Mouse (Mus musculus) liver, adult (tissue): ENCODE results near the gene Gm11541.

Experiments used
- GATA4 ChIP-seq: IDR thresholded peaks from 2 replicates; pipeline ENCODE4 v1.6.1; 2014; ENCODE audit warnings: mild to moderate bottlenecking, low read length; ENCODE audit not compliant: insufficient replicate concordance

Gm11541 gene

DNA sequence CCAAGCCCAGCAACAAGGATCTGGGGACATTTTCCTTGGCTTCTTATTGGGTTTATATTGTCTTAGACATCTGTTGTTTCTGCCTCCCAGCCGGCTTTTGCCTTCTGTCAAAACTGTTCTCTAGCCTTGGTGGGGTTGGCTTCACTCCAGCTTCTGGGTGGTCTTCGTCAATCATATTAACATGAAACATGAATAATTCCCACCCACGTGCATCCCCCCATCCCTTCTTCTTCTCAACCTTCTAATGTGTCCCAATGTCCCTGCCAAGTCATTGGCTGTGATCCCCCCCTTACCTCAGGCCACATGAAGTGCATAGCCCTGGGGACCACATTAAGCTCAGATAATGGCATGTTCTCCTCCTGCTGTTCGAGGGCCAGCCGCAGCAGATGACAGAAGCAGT lies at the start of gene Gm11541:
Gene Gm11541, minus strand, starts transcription at position 28 of the 400 bp plus-strand sequence.
- TF ChIP-seq GATA4 = no peak

DNA sequence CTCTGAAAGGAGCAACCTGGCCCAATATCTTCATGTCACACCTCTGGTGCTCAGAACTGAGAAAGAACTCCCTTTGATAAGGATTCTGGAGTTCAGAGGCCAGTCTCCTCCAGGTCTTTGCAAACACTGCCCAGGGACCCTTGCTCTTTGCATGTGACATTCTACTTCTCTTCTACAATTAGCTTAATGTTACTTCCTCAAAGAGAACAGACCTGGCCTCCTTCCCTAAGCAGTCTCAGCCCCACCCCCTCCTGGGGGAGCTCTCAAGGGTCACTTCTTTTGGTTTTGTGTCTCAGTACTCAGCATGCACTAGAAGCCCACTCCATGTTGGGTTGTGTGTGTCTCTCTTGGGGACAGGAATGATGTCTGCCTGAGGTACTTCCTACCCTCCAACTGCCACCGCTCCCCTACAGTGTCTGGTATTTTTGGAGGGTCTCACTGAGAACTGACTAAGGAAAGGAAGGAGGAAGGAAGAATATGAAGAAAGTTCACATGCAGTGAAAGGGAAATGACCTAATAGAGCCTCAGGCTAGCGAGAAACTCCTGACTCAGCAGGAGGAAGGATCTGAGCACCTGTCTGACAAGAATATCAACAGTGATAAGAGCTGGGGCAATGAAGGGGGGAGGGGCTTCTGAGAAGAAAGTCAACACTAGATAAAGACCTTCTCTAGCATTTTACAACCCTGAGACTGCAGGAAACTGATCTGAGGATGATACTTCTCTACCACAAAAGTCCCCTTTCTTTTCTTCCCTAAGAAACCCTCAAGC lies 48.8 kb upstream of the Gm11541 start:
- TF ChIP-seq GATA4 = no peak

DNA sequence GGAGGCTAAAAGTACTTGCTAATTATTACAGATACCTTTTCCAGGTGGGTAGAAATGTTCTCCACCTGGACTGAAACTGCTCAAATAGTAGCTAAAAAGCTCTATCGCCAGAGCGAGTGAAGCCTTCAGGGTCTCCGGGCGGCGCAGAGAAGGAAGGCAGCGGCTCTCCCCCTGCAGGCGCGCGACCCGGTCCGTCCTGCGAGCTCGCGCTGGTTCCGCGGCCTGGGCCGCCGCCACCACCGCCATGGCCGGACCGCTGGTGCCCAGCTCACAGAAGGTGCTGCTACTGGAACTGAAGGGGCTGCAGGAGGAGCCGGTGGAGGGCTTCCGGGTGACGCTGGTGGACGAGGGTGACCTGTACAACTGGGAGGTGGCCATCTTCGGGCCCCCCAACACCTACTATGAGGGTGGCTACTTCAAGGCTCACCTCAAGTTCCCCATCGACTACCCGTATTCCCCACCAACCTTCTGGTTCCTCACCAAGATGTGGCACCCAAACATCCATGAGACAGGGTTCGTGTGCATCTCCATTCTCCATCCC lies 37.5 kb upstream of the Gm11541 start, which contains the start of gene Cdc34b:
Gene Cdc34b, plus strand, starts transcription at position 51 of the 541 bp plus-strand sequence.
- TF ChIP-seq GATA4 = no peak

DNA sequence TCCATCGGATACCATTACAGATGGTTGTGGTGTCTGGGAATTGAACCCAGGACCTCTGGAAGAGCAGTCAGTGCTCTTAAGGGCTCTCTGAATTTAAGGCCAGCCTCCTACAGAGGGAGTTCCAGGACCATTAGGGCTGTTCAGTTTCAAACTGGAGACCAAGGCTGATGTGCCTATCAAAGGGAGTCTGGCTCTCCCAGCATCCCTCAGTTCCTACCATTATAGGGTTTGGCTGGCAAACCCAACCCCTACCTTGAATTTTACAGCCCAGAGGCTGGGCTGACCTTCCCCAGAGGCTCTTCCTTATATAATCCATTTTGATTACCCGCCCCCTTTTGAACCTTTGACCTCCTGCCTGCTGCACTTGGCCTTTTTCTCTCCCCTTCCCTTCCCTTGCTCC lies 31.4 kb upstream of the Gm11541 start:
- no peak for TF ChIP-seq GATA4

DNA sequence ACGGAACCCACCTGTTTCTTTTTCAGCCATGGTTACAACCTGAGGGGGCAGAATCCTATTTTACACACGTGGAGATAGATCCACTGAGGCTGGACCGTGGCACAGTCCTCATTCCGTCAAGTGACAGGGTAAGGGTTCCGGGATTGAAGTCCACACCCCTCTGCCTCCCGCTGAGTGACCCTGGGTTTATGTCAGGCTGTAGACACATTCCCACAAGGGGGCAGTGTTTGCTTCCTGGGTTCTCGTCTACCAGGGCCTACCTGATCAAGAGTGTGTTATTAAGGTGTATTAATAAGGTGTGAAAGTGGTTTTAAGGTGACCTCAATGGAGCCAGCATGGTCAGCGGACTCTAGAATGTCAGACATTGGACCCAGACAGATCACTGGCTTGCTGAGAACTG lies 28.5 kb upstream of the Gm11541 start:
- TF ChIP-seq GATA4 = no peak

DNA sequence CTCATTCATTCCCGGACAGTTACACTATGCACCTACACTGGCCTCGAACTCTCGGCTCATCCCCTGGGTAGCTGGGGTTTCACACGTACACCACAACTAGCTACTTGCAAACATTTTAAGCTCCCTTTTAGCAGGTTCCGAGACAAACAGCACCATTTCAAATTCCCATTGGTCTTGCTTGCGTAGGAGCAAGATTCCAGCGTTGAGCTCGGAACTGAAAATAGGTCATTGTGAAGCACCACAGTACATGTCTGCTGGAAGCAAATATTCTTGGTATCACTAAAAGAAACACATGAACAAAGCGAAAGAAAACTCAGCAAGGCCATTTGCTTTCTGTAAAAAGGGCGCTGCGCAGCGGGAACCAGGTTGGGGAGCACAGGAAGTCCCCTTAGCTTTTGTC lies 26.9 kb upstream of the Gm11541 start:
- TF ChIP-seq GATA4 = no peak

DNA sequence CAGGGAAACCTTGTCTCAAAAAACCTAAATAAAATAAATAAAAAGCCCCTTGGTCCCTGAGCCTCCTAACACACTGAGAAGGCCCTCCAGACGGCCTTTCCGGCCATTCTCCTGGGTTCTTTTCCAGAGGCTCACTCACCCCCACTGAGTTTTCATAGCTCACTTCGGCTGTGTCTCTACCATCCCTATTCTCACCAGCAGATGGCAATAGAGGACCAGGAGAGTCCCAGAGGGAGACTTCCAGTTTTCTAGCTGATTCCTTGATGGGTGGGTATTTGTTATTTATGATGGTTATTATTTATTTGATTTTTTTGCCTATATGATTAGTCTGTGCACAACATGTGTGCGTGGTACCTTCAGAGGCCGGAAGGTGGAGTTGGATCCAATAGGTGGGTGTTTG lies 26.0 kb upstream of the Gm11541 start:
- TF ChIP-seq GATA4 = no peak

DNA sequence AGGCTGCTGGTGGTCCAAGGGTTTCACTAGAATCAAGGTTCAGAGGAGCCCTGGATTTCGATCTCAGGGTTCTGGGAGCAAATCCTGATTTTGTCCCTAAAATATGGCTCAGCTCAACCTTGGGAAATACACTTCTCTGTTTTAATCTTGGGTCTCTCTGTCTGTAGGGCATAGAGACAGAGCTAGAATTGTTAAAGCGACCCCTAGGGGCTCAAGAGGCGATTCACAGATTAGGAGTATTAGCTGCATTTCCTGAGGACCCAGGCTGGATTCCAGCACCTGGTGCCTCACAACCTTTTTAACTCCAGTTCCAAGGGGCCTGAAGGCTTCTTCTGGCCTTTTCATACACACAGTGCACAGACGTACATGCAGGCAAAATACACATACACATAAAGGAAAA lies 25.3 kb upstream of the Gm11541 start:
- TF ChIP-seq GATA4 = no peak

DNA sequence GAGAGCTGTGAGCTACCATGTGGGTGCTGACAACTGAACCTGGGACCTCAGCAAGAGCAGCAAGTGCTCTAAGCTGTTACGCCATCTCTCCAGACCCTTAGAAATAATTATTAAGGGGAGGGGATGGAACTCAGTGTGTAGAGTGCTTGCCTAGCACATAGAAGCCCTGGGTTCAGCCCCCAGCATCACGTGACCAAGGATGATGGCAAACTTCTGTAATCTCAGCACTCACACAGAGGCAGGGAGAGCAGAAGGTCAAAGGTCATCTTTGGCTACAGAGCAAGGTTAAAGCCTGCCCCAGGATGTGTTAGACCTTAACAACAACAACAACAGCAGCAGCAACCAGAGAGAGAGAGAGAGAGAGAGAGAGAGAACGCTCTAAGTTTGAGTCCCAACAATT lies 24.2 kb upstream of the Gm11541 start:
- no peak for TF ChIP-seq GATA4

DNA sequence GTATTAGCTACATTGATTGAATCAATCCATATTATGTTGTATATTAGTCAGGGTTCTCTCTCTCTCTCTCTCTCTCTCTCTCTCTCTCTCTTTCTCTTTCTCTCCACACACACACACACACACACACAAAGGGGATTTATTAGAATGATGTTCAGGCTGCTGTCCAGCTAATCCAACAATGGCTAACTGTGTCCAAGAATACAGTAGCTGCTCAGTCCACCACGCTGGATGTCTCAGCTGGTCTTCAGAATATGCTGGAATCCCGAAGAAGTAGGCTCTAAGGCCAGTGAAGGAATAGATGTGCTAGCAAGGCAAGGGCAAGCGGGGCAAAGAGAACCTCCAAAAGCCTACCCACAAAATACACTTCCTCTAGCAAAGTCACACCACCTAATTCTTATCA lies 23.0 kb upstream of the Gm11541 start:
- TF ChIP-seq GATA4 = no peak

DNA sequence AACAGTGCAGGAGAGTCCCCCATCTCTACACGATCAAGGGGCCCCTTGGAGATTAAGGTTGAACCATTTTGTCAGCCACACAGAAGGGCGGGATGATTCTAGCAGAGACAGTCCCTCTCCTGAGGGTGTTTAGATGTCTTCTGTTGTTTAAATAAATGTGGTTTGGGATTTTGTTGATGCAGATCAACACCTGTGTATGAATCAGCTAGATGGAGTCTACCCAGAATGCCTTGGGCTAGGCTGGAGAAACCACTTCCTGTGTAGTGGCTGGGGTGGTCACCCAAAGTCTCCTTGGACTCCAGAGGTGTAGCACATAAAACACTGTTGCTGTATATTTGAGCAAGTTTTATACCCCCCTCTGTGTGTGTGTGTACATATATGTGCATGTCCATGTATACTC lies 14.9 kb upstream of the Gm11541 start:
- TF ChIP-seq GATA4 = no peak

DNA sequence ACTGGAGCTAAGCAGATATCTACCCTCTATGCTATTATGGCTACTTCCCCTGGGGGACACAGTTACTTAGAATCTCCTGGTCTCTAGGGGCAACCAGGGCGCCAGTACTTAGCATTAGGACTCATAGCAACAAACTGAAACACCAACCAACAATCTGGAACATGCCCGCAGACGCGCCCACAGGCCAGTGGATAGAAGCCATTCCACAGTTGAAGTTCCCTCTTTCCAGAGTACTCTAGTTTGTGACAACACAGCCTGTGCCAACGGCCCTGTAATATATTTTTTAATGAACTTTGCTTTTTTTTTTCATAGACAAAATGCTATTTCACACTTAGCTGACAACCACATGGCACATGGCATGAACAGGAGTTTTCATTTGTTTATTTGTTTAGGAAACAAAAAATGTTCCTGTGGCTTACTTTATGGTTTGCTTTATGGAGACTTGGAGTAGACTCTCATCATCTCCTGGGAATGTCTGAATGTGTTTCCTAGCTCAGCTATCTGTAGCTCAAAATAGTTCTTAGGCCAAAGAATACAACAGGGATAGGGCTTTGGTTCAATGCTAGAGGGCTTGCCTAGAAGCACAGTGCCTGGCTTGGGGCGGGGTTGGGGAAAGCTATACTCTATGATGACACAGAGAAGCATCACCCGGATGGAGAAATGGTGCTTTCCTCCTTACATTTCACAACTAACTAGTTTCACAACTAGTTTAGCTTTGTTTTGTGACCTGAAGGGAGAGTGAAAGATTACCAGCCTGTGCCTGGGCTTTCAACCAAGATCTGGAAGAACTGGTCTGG lies 14.0 kb upstream of the Gm11541 start:
- no peak for TF ChIP-seq GATA4

DNA sequence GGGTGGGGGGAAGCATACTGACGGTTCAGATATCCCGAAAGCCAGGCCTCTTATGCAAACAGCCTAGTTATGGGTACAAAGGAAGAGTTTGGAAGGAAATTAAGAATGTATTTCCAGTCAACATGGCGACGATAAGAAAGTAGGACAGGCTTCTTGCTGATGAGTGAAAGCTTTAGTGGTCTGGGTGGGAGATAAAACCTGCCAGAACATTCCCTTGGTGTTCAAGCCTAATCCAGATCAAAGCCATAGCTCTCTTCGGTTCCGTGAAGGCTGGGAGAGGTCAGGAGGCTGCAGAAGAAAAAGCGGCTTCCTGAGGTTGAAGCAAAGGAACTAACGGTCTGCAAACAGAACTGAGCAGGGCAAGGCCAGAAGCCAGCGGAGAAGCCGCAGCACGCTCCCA lies 12.9 kb upstream of the Gm11541 start:
- TF ChIP-seq GATA4 = no peak

DNA sequence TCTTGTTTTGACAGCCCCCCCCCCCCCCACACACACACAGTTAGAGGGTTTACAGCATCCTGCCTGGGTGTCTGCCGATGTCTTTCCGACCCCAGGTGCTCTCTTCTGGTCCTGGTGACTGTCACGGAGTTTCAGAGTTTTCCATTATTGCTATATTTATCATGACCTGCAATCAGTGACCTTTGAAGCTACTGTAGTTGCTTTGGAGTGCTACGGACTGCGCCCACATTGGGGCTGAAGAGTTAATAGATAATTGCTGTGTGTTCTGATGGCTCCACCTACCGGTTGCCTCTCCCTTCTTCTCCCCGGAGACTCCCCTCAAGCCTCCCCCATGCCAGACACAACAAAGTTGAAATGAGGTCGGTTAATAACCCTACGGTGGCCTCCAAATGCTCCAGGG lies 12.5 kb upstream of the Gm11541 start:
- TF ChIP-seq GATA4 = peak; percentile 55; the same call in 1 of the 2 replicates

DNA sequence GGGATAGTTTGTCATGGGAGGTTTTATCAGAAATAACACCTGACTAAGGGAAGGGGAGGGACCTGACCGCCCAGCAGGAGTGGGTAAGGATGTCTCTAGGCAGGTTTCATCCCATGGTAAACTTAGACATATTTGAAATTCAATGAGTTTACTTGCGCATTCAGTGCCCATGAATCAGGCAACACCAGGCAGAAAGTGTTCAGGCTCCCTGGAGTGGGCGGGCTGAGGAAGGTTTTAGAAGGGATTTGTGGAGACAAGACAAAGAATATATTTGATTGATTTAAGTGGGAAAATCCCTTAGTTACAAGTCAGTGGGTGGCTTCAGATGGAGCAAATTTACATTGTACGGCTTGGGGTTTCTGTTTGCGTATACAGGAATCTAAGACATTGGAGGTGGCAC lies 11.3 kb upstream of the Gm11541 start:
- TF ChIP-seq GATA4 = no peak

DNA sequence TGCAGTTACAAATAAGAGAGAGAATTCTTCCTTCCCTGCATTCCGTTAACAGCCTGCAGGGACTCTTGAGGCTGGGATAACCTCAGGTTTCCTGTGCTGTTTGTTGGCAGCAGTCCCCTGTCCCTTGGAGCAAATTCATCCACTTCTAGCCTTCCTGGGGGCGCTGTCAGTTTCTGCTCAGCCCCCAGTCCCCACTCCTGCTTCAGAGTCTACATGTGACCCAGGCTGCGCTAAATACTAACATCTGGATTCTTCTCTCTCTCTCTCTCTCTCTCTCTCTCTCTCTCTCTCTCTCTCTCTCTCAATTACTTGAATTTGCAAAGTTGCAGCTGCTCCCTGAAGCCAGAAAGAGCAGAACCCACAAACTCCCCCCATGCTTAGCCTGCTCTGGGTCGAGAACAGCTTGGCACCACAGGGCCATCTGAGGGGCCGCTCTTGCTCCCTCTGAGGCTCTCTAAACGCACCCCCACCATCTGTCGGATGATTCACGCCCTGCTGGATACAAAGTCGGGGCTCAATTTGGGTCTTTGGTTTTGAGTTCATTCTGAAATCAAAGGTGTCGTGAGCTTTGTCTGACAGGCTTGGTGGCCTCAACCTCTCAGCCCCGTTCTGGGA lies 9.1 kb upstream of the Gm11541 start:
- TF ChIP-seq GATA4 = no peak
